Mouse (Mus musculus) spleen, postnatal 4 days (tissue): ENCODE results near the gene Nmt1.

Source experiments
- DNase-seq, 2 experiments: peaks; one replicate each; pipeline ENCODE4 v3.0.0; 2022; ENCODE audit warnings: low spot score in 2 of 2

Gene Nmt1

GRCm38 (mm10) chr11:103028176-103028891 lies at the start of gene Nmt1, which contains the start of gene Dcakd:
Nmt1 (plus strand) TSS chr11:103028190.
Dcakd (minus strand) TSS chr11:103028333.
- DNase-seq: peak; percentile 89 to 93

- no peak for DNase-seq
These were observed 46.7 kb upstream of the Nmt1 start for GRCm38 (mm10) chr11:102981151-102981890.

GRCm38 (mm10) chr11:102984086-102984485 lies 43.9 kb upstream of the Nmt1 start:
- DNase-seq: no peak

- DNase-seq: no peak
These were observed 43.4 kb upstream of the Nmt1 start for GRCm38 (mm10) chr11:102984615-102985014.

- no peak for DNase-seq
These were observed 42.8 kb upstream of the Nmt1 start for GRCm38 (mm10) chr11:102985160-102985559.

GRCm38 (mm10) chr11:102989641-102990151 lies 38.3 kb upstream of the Nmt1 start:
- no peak for DNase-seq

GRCm38 (mm10) chr11:102990152-102990663 lies 37.8 kb upstream of the Nmt1 start:
- DNase-seq: no peak

GRCm38 (mm10) chr11:102991681-102992080 lies 36.3 kb upstream of the Nmt1 start:
- DNase-seq: no peak

GRCm38 (mm10) chr11:102992940-102993339 lies 35.0 kb upstream of the Nmt1 start:
- peak; percentile 66 to 91 for DNase-seq

GRCm38 (mm10) chr11:102993420-102994029 lies 34.5 kb upstream of the Nmt1 start:
- DNase-seq: no peak

GRCm38 (mm10) chr11:102994952-102995351 lies 33.0 kb upstream of the Nmt1 start:
- DNase-seq: no peak

- DNase-seq: no peak
These were observed 31.6 kb upstream of the Nmt1 start for GRCm38 (mm10) chr11:102996385-102996784.

- DNase-seq: no peak
These were observed 30.8 kb upstream of the Nmt1 start for GRCm38 (mm10) chr11:102996991-102997770.

- no peak for DNase-seq
These were observed 29.8 kb upstream of the Nmt1 start for GRCm38 (mm10) chr11:102998254-102998576.

- no peak for DNase-seq
These were observed 29.2 kb upstream of the Nmt1 start for GRCm38 (mm10) chr11:102998577-102999316.

- DNase-seq: no peak
These were observed 28.5 kb upstream of the Nmt1 start for GRCm38 (mm10) chr11:102999317-102999970.

- DNase-seq: no peak
These were observed 27.9 kb upstream of the Nmt1 start for GRCm38 (mm10) chr11:103000111-103000510.

- DNase-seq: no peak
These were observed 26.9 kb upstream of the Nmt1 start for GRCm38 (mm10) chr11:103001063-103001462.

- DNase-seq: no peak
These were observed 24.8 kb upstream of the Nmt1 start for GRCm38 (mm10) chr11:103003210-103003609.

GRCm38 (mm10) chr11:103004852-103005251 lies 23.1 kb upstream of the Nmt1 start:
- DNase-seq: no peak
